Mouse (Mus musculus) testis, postnatal 14 days (tissue): ENCODE measurements around the gene Rnps1.

ENCODE experiments used
- DNase-seq: peaks from one replicate; pipeline ENCODE4 v3.0.0; 2021; ENCODE audit warnings: low spot score

Gene Rnps1

DNA sequence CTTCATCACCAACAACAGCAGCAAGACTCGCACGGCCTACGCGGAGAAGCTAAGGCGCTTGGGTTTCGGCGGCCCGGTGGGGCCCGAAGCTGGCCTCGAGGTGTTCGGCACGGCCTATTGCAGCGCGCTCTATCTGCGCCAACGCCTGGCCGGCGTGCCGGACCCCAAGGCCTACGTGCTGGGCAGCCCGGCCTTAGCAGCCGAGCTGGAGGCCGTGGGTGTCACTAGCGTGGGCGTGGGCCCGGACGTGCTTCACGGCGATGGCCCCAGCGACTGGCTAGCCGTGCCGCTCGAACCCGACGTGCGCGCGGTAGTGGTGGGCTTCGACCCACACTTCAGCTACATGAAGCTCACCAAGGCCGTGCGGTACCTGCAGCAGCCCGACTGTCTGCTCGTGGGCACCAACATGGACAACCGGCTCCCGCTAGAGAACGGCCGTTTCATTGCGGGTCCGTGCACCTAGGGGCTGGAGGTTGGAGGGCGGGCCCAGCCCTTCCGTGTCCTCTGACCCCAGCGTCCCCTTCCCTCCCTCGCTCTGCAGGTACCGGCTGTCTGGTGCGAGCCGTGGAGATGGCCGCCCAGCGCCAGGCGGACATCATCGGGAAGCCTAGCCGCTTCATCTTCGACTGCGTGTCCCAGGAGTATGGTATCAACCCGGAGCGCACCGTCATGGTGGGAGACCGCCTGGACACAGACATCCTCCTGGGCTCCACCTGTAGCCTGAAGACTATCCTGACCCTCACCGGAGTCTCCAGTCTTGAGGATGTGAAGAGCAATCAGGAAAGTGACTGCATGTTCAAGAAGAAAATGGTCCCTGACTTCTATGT is 56.5 kb downstream of the Rnps1 start:
- DNase-seq, result peak; percentile 77

- DNase-seq, result peak; percentile 75
Observed at GRCm38 (mm10) chr17:24472512-24472911, 58.1 kb downstream of the Rnps1 start.

DNA sequence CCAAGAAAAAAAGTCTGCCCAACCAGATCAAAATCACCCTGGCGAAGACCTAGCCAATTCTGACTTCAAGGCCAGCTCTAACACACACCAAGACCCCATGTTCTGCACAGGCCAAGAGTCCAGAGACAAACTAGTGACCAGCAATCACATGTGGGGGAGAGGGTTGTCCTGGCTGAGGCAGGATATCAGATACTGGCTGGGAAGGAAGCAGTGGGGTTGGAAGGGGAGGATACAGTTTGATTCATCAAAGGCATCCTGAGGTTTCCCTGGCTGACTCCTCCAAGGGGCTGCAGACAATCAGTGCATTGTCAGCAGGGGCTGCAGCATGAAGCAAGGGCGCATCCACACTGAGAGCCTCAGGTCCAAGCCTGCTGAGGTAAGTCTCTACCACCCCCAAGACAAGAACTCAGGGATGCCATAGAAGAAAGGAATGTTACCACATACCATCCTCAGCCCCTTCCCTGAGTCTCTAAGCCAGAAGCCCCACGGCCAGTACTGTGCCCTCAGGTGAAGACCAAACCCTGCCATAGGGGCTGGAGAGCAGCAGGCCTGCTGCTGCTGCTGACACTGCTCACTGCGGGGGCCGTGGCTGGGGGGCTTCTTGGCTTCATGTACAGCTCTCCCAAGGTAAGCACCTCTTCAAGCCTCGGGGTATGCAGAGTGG is 59.4 kb downstream of the Rnps1 start, which contains the start of gene Bricd5:
Gene Bricd5 (plus strand): TSS at position 273 of the 664 bp plus-strand sequence.
- DNase-seq, result peak; percentile 66

- peak; percentile 62 for DNase-seq
Observed at GRCm38 (mm10) chr17:24474557-24474956, 60.2 kb downstream of the Rnps1 start.
